Mouse (Mus musculus) liver, embryonic 14 days (tissue): ENCODE results near the gene Scgb1b18. TPM values are rescaled to one million over a fixed set of nuclear protein-coding genes. Genes with fewer than 3 reads are reported as not detected.

Source experiments
- polyA plus RNA-seq: library from polyadenylated mRNA; depleted of rRNA; stranded (reverse); fragments of >200 nt; gene quantifications from 2 replicates; pipeline ENCODE4 v1.2.3, GENCODE M21; 2012; rRNA removed

Scgb1b18 gene
- polyA plus RNA-seq = not detected in 2 replicates

GRCm38 (mm10) chr7:33185268-33185667 lies at the start of gene Scgb1b18:
Scgb1b18 (plus strand) TSS chr7:33185568.

GRCm38 (mm10) chr7:33173764-33174163 lies 11.6 kb upstream of the Scgb1b18 start, which contains the start of gene Scgb2b18:
Scgb2b18 (minus strand) TSS chr7:33173864.

Other genes starting within 250 kb of the Scgb1b18 start
- gene Scgb2b17, start 129.0 kb upstream of the Scgb1b18 start, polyA plus RNA-seq = not detected in 2 replicates
- not detected in 2 replicates for gene Scgb1b17, start 122.1 kb upstream of the Scgb1b18 start, polyA plus RNA-seq
- gene Scgb2b18, start 11.7 kb upstream of the Scgb1b18 start, polyA plus RNA-seq = not detected in 2 replicates
- gene Scgb2b19, start 94.8 kb downstream of the Scgb1b18 start, polyA plus RNA-seq = not detected in 2 replicates
- gene Scgb1b19, start 101.7 kb downstream of the Scgb1b18 start, polyA plus RNA-seq = not detected in 2 replicates
- gene Scgb2b20, start 180.8 kb downstream of the Scgb1b18 start, polyA plus RNA-seq = not detected in 2 replicates
- gene Scgb1b20, start 187.7 kb downstream of the Scgb1b18 start, polyA plus RNA-seq = not detected in 2 replicates